Mouse (Mus musculus): ENCODE measurements around the gene Nxpe3. TPM values are rescaled to one million over a fixed set of nuclear protein-coding genes. Genes with fewer than 3 reads are reported as not detected.

Gene Nxpe3
- polyA plus RNA-seq, 1 experiment from 2014 or later = 0.99 TPM

DNA sequence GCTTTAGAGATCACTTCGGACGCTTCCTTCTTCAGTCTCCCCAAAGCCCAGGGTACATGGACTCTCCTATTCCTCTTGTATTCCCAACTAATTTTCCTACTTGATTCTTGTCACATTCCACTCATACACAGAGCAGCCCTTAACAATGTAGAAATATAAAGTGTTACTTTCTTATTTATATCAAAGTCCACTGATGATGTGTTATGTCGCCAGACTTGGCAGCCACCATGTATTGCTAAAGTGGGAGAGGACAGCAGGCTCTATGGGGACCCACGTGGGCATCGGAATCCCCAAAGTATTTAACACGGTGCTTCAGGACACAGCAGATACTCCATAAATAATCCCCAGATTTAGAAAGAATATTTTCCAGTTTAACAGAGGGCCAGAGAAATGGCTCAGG, 80.4 kb downstream of the Nxpe3 start:
- 92% methylated on average over 6 of the region's 6 CpGs for WGBS (ENCODE audit: insufficient replicate concordance)
- no peak overlapping the region for H3K27ac ChIP-seq (ENCODE audit: low read depth, low read length)
- H3K4me2 ChIP-seq = no peak overlapping the region
- no peaks in the 10 kb centered on the region for H3K9me3 ChIP-seq (replicated peaks; ENCODE audit: control insufficient read depth, low read length)
- H3K9ac ChIP-seq (ENCODE audit: low read depth, low read length) = no peak overlapping the region
- peaks cover 34% of the 10 kb centered on the region for H3K36me3 ChIP-seq (ENCODE audit: control insufficient read depth, insufficient read depth, low read length)
- H3K4me1 ChIP-seq (ENCODE audit: control insufficient read depth, insufficient read depth, low read length) = peaks cover 5% of the 10 kb centered on the region; the same call in 1 of the 2 replicates
- H3K27me3 ChIP-seq (ENCODE audit: control insufficient read depth, insufficient read depth, low read length) = no peaks in the 10 kb centered on the region
- H3K4me3 ChIP-seq (ENCODE audit: low read depth, low read length) = no peak overlapping the region
- no peak for ATAC-seq (replicated peaks; ENCODE audit: insufficient number of reproducible peaks, low FRiP score, low TSS enrichment)

DNA sequence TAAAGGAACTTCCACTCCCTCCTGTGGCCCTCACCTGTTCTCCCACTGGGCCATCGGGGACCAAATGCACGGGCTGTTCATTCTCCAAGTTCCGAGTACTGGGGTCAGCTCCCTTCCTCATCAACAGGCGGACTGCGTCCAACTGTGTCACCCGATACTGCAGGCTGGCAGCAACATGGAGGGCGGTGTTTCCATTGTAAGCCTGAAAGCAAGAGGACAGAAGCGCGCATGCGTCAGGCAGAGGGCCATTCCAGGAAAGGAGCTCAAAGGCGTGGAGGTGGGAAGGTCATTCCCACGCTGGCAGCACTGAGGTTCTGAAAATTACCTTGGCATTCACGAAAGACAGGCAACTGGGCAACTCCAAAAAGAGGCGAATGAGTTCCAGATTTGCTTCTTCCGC, 81.2 kb downstream of the Nxpe3 start:
- H3K27ac ChIP-seq (ENCODE audit: low read depth, low read length) = no peak overlapping the region
- H3K36me3 ChIP-seq (ENCODE audit: control insufficient read depth, insufficient read depth, low read length) = peaks cover 34% of the 10 kb centered on the region
- H3K4me2 ChIP-seq = no peak overlapping the region
- no peak for ATAC-seq (replicated peaks; ENCODE audit: insufficient number of reproducible peaks, low FRiP score, low TSS enrichment)
- no peaks in the 10 kb centered on the region for H3K4me1 ChIP-seq (ENCODE audit: control insufficient read depth, insufficient read depth, low read length)
- 84% methylated on average over 15 of the region's 15 CpGs for WGBS (ENCODE audit: insufficient replicate concordance)
- H3K9me3 ChIP-seq (replicated peaks; ENCODE audit: control insufficient read depth, low read length) = no peaks in the 10 kb centered on the region
- H3K9ac ChIP-seq (ENCODE audit: low read depth, low read length) = no peak overlapping the region
- no peak overlapping the region for H3K4me3 ChIP-seq (ENCODE audit: low read depth, low read length)
- no peaks in the 10 kb centered on the region for H3K27me3 ChIP-seq (ENCODE audit: control insufficient read depth, insufficient read depth, low read length)

GRCm38 (mm10) chr16:55811792-55812191, 83.3 kb downstream of the Nxpe3 start:
- peaks cover 29% of the 10 kb centered on the region for H3K36me3 ChIP-seq (ENCODE audit: control insufficient read depth, insufficient read depth, low read length)
- 82% methylated on average over 6 of the region's 6 CpGs for WGBS (ENCODE audit: insufficient replicate concordance)
- H3K4me3 ChIP-seq (ENCODE audit: low read depth, low read length) = no peak overlapping the region
- no peak overlapping the region for H3K9ac ChIP-seq (ENCODE audit: low read depth, low read length)
- H3K4me2 ChIP-seq = no peak overlapping the region
- no peaks in the 10 kb centered on the region for H3K27me3 ChIP-seq (ENCODE audit: control insufficient read depth, insufficient read depth, low read length)
- H3K9me3 ChIP-seq (replicated peaks; ENCODE audit: control insufficient read depth, low read length) = no peaks in the 10 kb centered on the region
- H3K4me1 ChIP-seq (ENCODE audit: control insufficient read depth, insufficient read depth, low read length) = peaks cover 3% of the 10 kb centered on the region; the same call in 1 of the 2 replicates
- no peak for ATAC-seq (replicated peaks; ENCODE audit: insufficient number of reproducible peaks, low FRiP score, low TSS enrichment)
- H3K27ac ChIP-seq (ENCODE audit: low read depth, low read length) = no peak overlapping the region

DNA sequence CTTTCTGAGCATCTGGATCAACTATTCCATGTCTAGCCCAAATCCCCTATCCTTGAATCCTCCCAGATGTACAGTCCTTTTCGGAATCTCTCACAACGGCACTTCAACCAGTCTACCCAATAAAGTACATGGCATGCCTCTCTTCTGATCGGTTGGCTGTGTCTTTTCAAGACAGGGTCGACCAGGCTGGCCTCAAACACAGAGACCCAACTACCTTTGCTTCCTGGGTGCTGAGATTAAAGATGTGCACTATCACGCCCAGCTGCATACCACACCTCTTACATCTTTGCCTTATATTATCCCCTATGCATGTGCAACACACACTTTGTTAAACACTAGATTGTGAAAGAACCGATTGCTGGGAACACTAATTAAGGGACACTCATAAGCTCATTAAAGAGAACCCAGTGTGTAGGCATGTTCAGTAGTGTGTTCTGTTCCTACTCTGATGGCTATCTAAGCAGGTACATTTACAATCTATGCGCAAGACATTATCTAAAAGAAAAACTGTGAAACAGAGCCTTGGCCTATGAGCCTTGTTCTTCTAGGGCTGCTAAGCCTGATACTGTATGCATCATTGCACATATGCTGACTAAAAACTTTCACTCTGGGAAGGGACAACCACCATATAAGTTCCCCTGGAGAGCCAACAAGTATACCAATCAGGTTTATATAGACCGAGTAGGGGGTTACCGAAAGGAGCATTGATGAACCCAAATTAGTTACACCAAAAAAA, 85.1 kb downstream of the Nxpe3 start:
- no peak overlapping the region for H3K27ac ChIP-seq (ENCODE audit: low read depth, low read length)
- no peaks in the 10 kb centered on the region for H3K9me3 ChIP-seq (replicated peaks; ENCODE audit: control insufficient read depth, low read length)
- 92% methylated on average over 9 of the region's 9 CpGs for WGBS (ENCODE audit: insufficient replicate concordance)
- H3K27me3 ChIP-seq (ENCODE audit: control insufficient read depth, insufficient read depth, low read length) = no peaks in the 10 kb centered on the region
- peaks cover 3% of the 10 kb centered on the region; the same call in 1 of the 2 replicates for H3K4me1 ChIP-seq (ENCODE audit: control insufficient read depth, insufficient read depth, low read length)
- no peak overlapping the region for H3K4me2 ChIP-seq
- H3K4me3 ChIP-seq (ENCODE audit: low read depth, low read length) = no peak overlapping the region
- ATAC-seq (replicated peaks; ENCODE audit: insufficient number of reproducible peaks, low FRiP score, low TSS enrichment) = no peak
- peaks cover 14% of the 10 kb centered on the region for H3K36me3 ChIP-seq (ENCODE audit: control insufficient read depth, insufficient read depth, low read length)
- H3K9ac ChIP-seq (ENCODE audit: low read depth, low read length) = no peak overlapping the region

- 95% methylated on average over 6 of the region's 6 CpGs for WGBS (ENCODE audit: insufficient replicate concordance)
- H3K4me2 ChIP-seq = no peak overlapping the region
- no peaks in the 10 kb centered on the region for H3K27me3 ChIP-seq (ENCODE audit: control insufficient read depth, insufficient read depth, low read length)
- H3K36me3 ChIP-seq (ENCODE audit: control insufficient read depth, insufficient read depth, low read length) = peaks cover 10% of the 10 kb centered on the region
- no peak for ATAC-seq (replicated peaks; ENCODE audit: insufficient number of reproducible peaks, low FRiP score, low TSS enrichment)
- no peak overlapping the region for H3K9ac ChIP-seq (ENCODE audit: low read depth, low read length)
- H3K9me3 ChIP-seq (replicated peaks; ENCODE audit: control insufficient read depth, low read length) = no peaks in the 10 kb centered on the region
- no peak overlapping the region for H3K27ac ChIP-seq (ENCODE audit: low read depth, low read length)
- H3K4me1 ChIP-seq (ENCODE audit: control insufficient read depth, insufficient read depth, low read length) = peaks cover 3% of the 10 kb centered on the region; the same call in 1 of the 2 replicates
- H3K4me3 ChIP-seq (ENCODE audit: low read depth, low read length) = no peak overlapping the region
Observed at GRCm38 (mm10) chr16:55809345-55809744, 85.7 kb downstream of the Nxpe3 start.

DNA sequence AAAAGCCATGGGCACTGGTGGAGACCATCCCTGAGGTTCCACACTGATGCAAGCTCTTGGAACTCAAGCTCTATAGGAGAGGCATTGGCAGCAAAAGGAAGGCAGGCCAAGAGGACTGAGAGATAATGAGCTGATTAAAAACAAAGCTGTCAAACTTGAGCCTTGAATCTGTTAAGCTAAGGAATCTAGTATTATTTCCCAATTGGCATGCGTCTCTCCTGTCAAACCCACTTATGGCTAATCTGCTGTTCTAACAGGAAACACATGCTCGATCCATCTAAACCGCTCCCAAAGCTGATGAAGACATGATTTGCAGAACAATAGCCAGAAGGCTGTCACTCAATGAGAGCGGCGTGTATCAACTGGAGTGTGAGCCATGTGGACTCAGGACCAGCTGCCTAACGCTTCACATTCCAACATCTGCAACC, 87.6 kb downstream of the Nxpe3 start:
- Histone ChIP-seq H3K27me3 (ENCODE audit: control insufficient read depth, insufficient read depth, low read length) (no peaks in the 10 kb centered on the region), H3K9ac (ENCODE audit: low read depth, low read length) (no peak overlapping the region), H3K9me3 (replicated peaks; ENCODE audit: control insufficient read depth, low read length) (no peaks in the 10 kb centered on the region), H3K27ac (ENCODE audit: low read depth, low read length) (no peak overlapping the region), H3K36me3 (ENCODE audit: control insufficient read depth, insufficient read depth, low read length) (no peaks in the 10 kb centered on the region; the same call in 1 of the 2 replicates), H3K4me1 (ENCODE audit: control insufficient read depth, insufficient read depth, low read length) (peaks cover 3% of the 10 kb centered on the region; the same call in 1 of the 2 replicates), H3K4me2 (no peak overlapping the region), H3K4me3 (ENCODE audit: low read depth, low read length) (no peak overlapping the region)
- no peak for ATAC-seq (replicated peaks; ENCODE audit: insufficient number of reproducible peaks, low FRiP score, low TSS enrichment)
- 28% methylated on average over 6 of the region's 6 CpGs for WGBS (ENCODE audit: insufficient replicate concordance)

DNA sequence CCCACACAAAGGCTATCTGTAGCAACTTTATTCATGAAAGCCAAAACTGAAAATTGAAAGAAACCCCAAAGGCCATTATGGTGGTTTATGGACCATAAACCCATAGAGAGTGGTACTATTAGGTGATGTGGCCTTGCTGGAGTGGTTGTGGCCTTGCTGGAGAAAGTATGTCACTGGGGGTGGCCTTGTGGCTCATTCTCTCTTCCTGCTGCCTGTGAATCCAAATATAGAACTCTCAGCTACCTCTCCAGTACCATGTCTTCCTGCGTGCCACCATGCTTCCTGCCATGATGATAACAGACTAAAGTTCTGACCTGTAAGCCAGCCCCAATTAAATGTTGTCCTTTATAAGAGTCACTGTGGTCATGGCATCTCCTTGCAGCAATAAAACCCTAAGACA, 90.3 kb downstream of the Nxpe3 start:
- no peak overlapping the region for H3K4me3 ChIP-seq (ENCODE audit: low read depth, low read length)
- no peak overlapping the region for H3K4me2 ChIP-seq
- peaks cover 3% of the 10 kb centered on the region; the same call in 1 of the 2 replicates for H3K4me1 ChIP-seq (ENCODE audit: control insufficient read depth, insufficient read depth, low read length)
- H3K27me3 ChIP-seq (ENCODE audit: control insufficient read depth, insufficient read depth, low read length) = no peaks in the 10 kb centered on the region
- no peak overlapping the region for H3K27ac ChIP-seq (ENCODE audit: low read depth, low read length)
- no peaks in the 10 kb centered on the region for H3K9me3 ChIP-seq (replicated peaks; ENCODE audit: control insufficient read depth, low read length)
- WGBS (ENCODE audit: insufficient replicate concordance) = 52% methylated on average over 1 of the region's 1 CpGs
- no peak overlapping the region for H3K9ac ChIP-seq (ENCODE audit: low read depth, low read length)
- H3K36me3 ChIP-seq (ENCODE audit: control insufficient read depth, insufficient read depth, low read length) = no peaks in the 10 kb centered on the region
- no peak for ATAC-seq (replicated peaks; ENCODE audit: insufficient number of reproducible peaks, low FRiP score, low TSS enrichment)

- Histone ChIP-seq H3K36me3 (ENCODE audit: control insufficient read depth, insufficient read depth, low read length) (no peaks in the 10 kb centered on the region), H3K4me1 (ENCODE audit: control insufficient read depth, insufficient read depth, low read length) (no peaks in the 10 kb centered on the region), H3K4me3 (ENCODE audit: low read depth, low read length) (no peak overlapping the region), H3K4me2 (no peak overlapping the region), H3K9ac (ENCODE audit: low read depth, low read length) (no peak overlapping the region), H3K9me3 (replicated peaks; ENCODE audit: control insufficient read depth, low read length) (no peaks in the 10 kb centered on the region), H3K27me3 (ENCODE audit: control insufficient read depth, insufficient read depth, low read length) (no peaks in the 10 kb centered on the region), H3K27ac (ENCODE audit: low read depth, low read length) (no peak overlapping the region)
- no peak for ATAC-seq (replicated peaks; ENCODE audit: insufficient number of reproducible peaks, low FRiP score, low TSS enrichment)
- WGBS (ENCODE audit: insufficient replicate concordance) = 78% methylated on average over 1 of the region's 1 CpGs
Observed at GRCm38 (mm10) chr16:55801629-55802028, 93.5 kb downstream of the Nxpe3 start.

GRCm38 (mm10) chr16:55798845-55799244, 96.2 kb downstream of the Nxpe3 start:
- Histone ChIP-seq H3K4me2 (no peak overlapping the region), H3K9ac (ENCODE audit: low read depth, low read length) (no peak overlapping the region), H3K27ac (ENCODE audit: low read depth, low read length) (no peak overlapping the region), H3K4me3 (ENCODE audit: low read depth, low read length) (no peak overlapping the region), H3K4me1 (ENCODE audit: control insufficient read depth, insufficient read depth, low read length) (no peaks in the 10 kb centered on the region), H3K36me3 (ENCODE audit: control insufficient read depth, insufficient read depth, low read length) (no peaks in the 10 kb centered on the region), H3K27me3 (ENCODE audit: control insufficient read depth, insufficient read depth, low read length) (no peaks in the 10 kb centered on the region), H3K9me3 (replicated peaks; ENCODE audit: control insufficient read depth, low read length) (no peaks in the 10 kb centered on the region)
- ATAC-seq (replicated peaks; ENCODE audit: insufficient number of reproducible peaks, low FRiP score, low TSS enrichment) = no peak
- WGBS (ENCODE audit: insufficient replicate concordance) = 76% methylated on average over 7 of the region's 7 CpGs

Data from heart, embryonic 11.5 days (tissue).